Comparison of ENCODE assay signal across 9 mouse cellular contexts in the genomic region with DNA sequence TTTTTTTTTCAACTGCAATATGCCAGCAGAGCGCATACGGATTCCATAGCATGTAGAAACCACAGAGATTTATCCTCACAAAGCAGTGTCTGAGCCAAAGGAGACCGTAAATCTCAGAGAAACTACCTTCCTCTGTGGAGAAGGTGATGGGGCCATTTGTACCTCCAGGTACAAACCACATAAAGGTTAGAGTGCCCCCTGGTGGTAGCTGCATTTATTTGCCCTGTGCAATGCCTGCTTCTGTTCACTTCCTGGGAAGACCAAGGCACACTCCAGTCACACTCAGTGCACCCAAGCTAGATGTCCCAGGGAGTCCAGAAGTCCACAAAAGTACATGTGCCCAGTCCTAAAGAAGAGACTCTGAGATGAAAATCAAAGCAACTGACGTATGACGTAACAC.
DNase-seq lines count a peak whose midpoint lies in the region; ATAC-seq and TF ChIP-seq lines count a peak whose summit lies in the region.
"Had no signal": no experiment of that assay in that cellular context is flagged by ENCODE, and none has a peak within 500 bp of the region (broad histone marks: within the 10 kb centered on the region; RNA-seq: fewer than 3 reads in every experiment).

No protein-coding gene starts in this region.

- peak; percentile 1 for DNase-seq in spleen, adult 12 weeks (ENCODE audit: low spot score)
- no peak for DNase-seq in spleen, postnatal 14 days (ENCODE audit: low spot score in 2 of 2)
- peak; percentile 57 for DNase-seq in c-Kit-positive CD71-positive TER-119-positive erythroid progenitor cells, embryonic 14.5 days (ENCODE audit: low spot score)
- DNase-seq in gastrocnemius, postnatal 10 days = peak; percentile 76
- peak; percentile 86 for DNase-seq in layer of hippocampus, adult 11-12 months (ENCODE audit: low spot score)
- peak; percentile 85 for DNase-seq in lung, embryonic 14.5 days

- no peak overlapping the region for H3K4me3 ChIP-seq in lung, embryonic 14.5 days (ENCODE audit: low read depth, low read length)
- no peak overlapping the region for H3K4me3 ChIP-seq in small intestine, adult 2 months (ENCODE audit: low read depth, low read length)
- H3K4me3 ChIP-seq: heart, embryonic 15.5 days had no signal

- 0 out of 2 replicates have a peak, but pooled peaks have one; percentile 21 for ATAC-seq in lung, embryonic 14.5 days (ENCODE audit: insufficient read depth)
- no peak for ATAC-seq in monocyte, adult 5-6 weeks (replicated peaks; ENCODE audit: insufficient number of reproducible peaks, low FRiP score, low TSS enrichment, poor library complexity, severe bottlenecking)

- H3K9me3 ChIP-seq in lung, embryonic 14.5 days (ENCODE audit: low read depth, low read length) = no peaks in the 10 kb centered on the region
- H3K9me3 ChIP-seq: heart, embryonic 15.5 days had no signal

- H3K27ac ChIP-seq in lung, embryonic 14.5 days (ENCODE audit: low read depth) = no peak overlapping the region
- H3K27ac ChIP-seq in small intestine, adult 2 months (ENCODE audit: insufficient read depth, low read depth, low read length) = no peak overlapping the region
- H3K27ac ChIP-seq: heart, embryonic 15.5 days had no signal

- H3K27me3 ChIP-seq in lung, embryonic 14.5 days (ENCODE audit: insufficient read depth, low read length) = no peaks in the 10 kb centered on the region
- no peaks in the 10 kb centered on the region for H3K27me3 ChIP-seq in small intestine, adult 2 months (ENCODE audit: control insufficient read depth, insufficient read depth, low read length)
- H3K27me3 ChIP-seq: heart, embryonic 15.5 days had no signal

- no peaks in the 10 kb centered on the region for H3K36me3 ChIP-seq in lung, embryonic 14.5 days (ENCODE audit: insufficient read depth)
- no peaks in the 10 kb centered on the region for H3K36me3 ChIP-seq in small intestine, adult 2 months (ENCODE audit: control insufficient read depth, insufficient read depth, low read length)
- H3K36me3 ChIP-seq: heart, embryonic 15.5 days had no signal

- no peak for TF ChIP-seq POLR2A in small intestine, adult 2 months (IDR thresholded peaks at IDR 0.05; ENCODE audit: low read depth, low read length)

- no peak overlapping the region for H3K9ac ChIP-seq in lung, embryonic 14.5 days
- H3K9ac ChIP-seq: heart, embryonic 15.5 days had no signal

- TF ChIP-seq CTCF in lung, embryonic 14.5 days (IDR thresholded peaks at IDR 0.05; ENCODE audit: low read depth) = peak; percentile 82
- peak; percentile 34; the same call in 1 of the 2 replicates for TF ChIP-seq CTCF in small intestine, adult 2 months (IDR thresholded peaks at IDR 0.05; ENCODE audit: extremely low read depth, insufficient read length, insufficient replicate concordance, low read depth, low read length)

- no peaks in the 10 kb centered on the region for H3K4me1 ChIP-seq in lung, embryonic 14.5 days (ENCODE audit: insufficient read depth)
- H3K4me1 ChIP-seq in small intestine, adult 2 months (ENCODE audit: control insufficient read depth, insufficient read depth, insufficient read length, low read length) = no peaks in the 10 kb centered on the region

- H3K4me2 ChIP-seq in lung, embryonic 14.5 days = no peak overlapping the region
- H3K4me2 ChIP-seq: heart, embryonic 15.5 days had no signal

- WGBS in lung, embryonic 14.5 days = 77% methylated on average over 5 of the region's 5 CpGs
- 75% methylated on average over 5 of the region's 5 CpGs for WGBS in small intestine, adult 2 months

Comparison
In these comparisons a context has a peak if more than half of its experiments do, and no peak if none do; other contexts are left out.
1. DNase-seq: peak in spleen, adult 12 weeks (single experiment), c-Kit-positive CD71-positive TER-119-positive erythroid progenitor cells, embryonic 14.5 days (single experiment), gastrocnemius, postnatal 10 days (single experiment), layer of hippocampus, adult 11-12 months (single experiment) and lung, embryonic 14.5 days (single experiment); none in spleen, postnatal 14 days (0 of 2).